Mouse (Mus musculus) heart, postnatal 0 days (tissue): Measurements from ENCODE around the gene Phactr2.

Experiments used
- CTCF ChIP-seq: IDR thresholded peaks from 2 replicates; pipeline ENCODE4 v1.5.1; 2016; ENCODE audit warnings: antibody characterized with exemption, control low read depth, low read depth
- EP300 ChIP-seq: IDR thresholded peaks from 2 replicates; pipeline ENCODE4 v1.6.1; 2016; ENCODE audit warnings: antibody characterized with exemption, low read depth

- TF ChIP-seq CTCF (no peak), EP300 (no peak)
These were observed 243.5 kb downstream of the Phactr2 start for GRCm38 (mm10) chr10:13230716-13231115.
